Comparison of ENCODE assay signal across 25 mouse cellular contexts in genomic region chr17:31923310-31923970, GRCm38 (mm10).
DNase-seq lines count a peak whose midpoint lies in the region; ATAC-seq lines count a peak whose summit lies in the region.
"Had no signal": no experiment of that assay in that cellular context is flagged by ENCODE, and none has a peak within 500 bp of the region (broad histone marks: within the 10 kb centered on the region; RNA-seq: fewer than 3 reads in every experiment).

No protein-coding gene starts in this region.

- H3K4me2 ChIP-seq in hindbrain, embryonic 12.5 days (replicated peaks), result no peak overlapping the region
- H3K4me2 ChIP-seq in embryonic facial prominence, embryonic 15.5 days (replicated peaks), result no peak overlapping the region
- no peak overlapping the region for H3K4me2 ChIP-seq in limb, embryonic 13.5 days (replicated peaks)
- H3K4me2 ChIP-seq: embryonic facial prominence, embryonic 13.5 days; forebrain, embryonic 15.5 days; heart, embryonic 13.5 days; hindbrain, embryonic 14.5 days; liver, embryonic 12.5 days; midbrain, embryonic 12.5 days; neural tube, embryonic 12.5 days; stomach, embryonic 15.5 days had no signal

- H3K27me3 ChIP-seq in hindbrain, embryonic 10.5 days (ENCODE audit: insufficient read depth, poor library complexity, severe bottlenecking), result no peaks in the 10 kb centered on the region
- H3K27me3 ChIP-seq in hindbrain, embryonic 12.5 days, result no peaks in the 10 kb centered on the region
- no peaks in the 10 kb centered on the region for H3K27me3 ChIP-seq in embryonic facial prominence, embryonic 15.5 days
- H3K27me3 ChIP-seq in limb, embryonic 13.5 days, result no peaks in the 10 kb centered on the region
- H3K27me3 ChIP-seq: embryonic facial prominence, embryonic 13.5 days; forebrain, embryonic 15.5 days; heart, embryonic 13.5 days; liver, embryonic 12.5 days; midbrain, embryonic 12.5 days; neural tube, embryonic 12.5 days; stomach, embryonic 15.5 days had no signal

- no peaks in the 10 kb centered on the region for H3K9me3 ChIP-seq in hindbrain, embryonic 10.5 days
- no peaks in the 10 kb centered on the region for H3K9me3 ChIP-seq in hindbrain, embryonic 12.5 days (replicated peaks)
- H3K9me3 ChIP-seq in embryonic facial prominence, embryonic 15.5 days (replicated peaks), result no peaks in the 10 kb centered on the region
- H3K9me3 ChIP-seq in limb, embryonic 13.5 days, result no peaks in the 10 kb centered on the region
- H3K9me3 ChIP-seq: embryonic facial prominence, embryonic 13.5 days; forebrain, embryonic 15.5 days; heart, embryonic 13.5 days; liver, embryonic 12.5 days; midbrain, embryonic 12.5 days; neural tube, embryonic 12.5 days; stomach, embryonic 15.5 days had no signal

- peak overlapping the region; percentile 42; the same call in 1 of the 2 replicates for H3K27ac ChIP-seq in hindbrain, embryonic 10.5 days
- no peak overlapping the region for H3K27ac ChIP-seq in hindbrain, embryonic 12.5 days
- H3K27ac ChIP-seq in embryonic facial prominence, embryonic 15.5 days (replicated peaks), result no peak overlapping the region
- peak overlapping the region; percentile 10; the same call in 1 of the 2 replicates for H3K27ac ChIP-seq in limb, embryonic 13.5 days
- H3K27ac ChIP-seq: embryonic facial prominence, embryonic 13.5 days; forebrain, embryonic 15.5 days; heart, embryonic 13.5 days; hindbrain, embryonic 14.5 days; liver, embryonic 12.5 days; midbrain, embryonic 12.5 days; neural tube, embryonic 12.5 days; stomach, embryonic 15.5 days had no signal

- WGBS in hindbrain, embryonic 10.5 days, result 78% methylated on average over 7 of the region's 7 CpGs
- WGBS in hindbrain, embryonic 12.5 days, result 81% methylated on average over 7 of the region's 7 CpGs
- 63% methylated on average over 7 of the region's 7 CpGs for WGBS in embryonic facial prominence, embryonic 15.5 days
- 75% methylated on average over 7 of the region's 7 CpGs for WGBS in limb, embryonic 13.5 days

- no peak overlapping the region for H3K9ac ChIP-seq in hindbrain, embryonic 12.5 days
- H3K9ac ChIP-seq in embryonic facial prominence, embryonic 15.5 days, result no peak overlapping the region
- no peak overlapping the region for H3K9ac ChIP-seq in limb, embryonic 13.5 days
- H3K9ac ChIP-seq: embryonic facial prominence, embryonic 13.5 days; forebrain, embryonic 15.5 days; heart, embryonic 13.5 days; hindbrain, embryonic 14.5 days; liver, embryonic 12.5 days; midbrain, embryonic 12.5 days; neural tube, embryonic 12.5 days; stomach, embryonic 15.5 days had no signal

- ATAC-seq in hindbrain, embryonic 12.5 days (ENCODE audit: low FRiP score), result no peak
- ATAC-seq in embryonic facial prominence, embryonic 15.5 days (ENCODE audit: insufficient number of reproducible peaks, low FRiP score, low TSS enrichment, low read depth), result peak; percentile 51; the same call in 1 of the 2 replicates
- ATAC-seq in limb, embryonic 13.5 days (ENCODE audit: low FRiP score, low read depth), result peak; percentile 72; the same call in 1 of the 2 replicates
- ATAC-seq: forebrain, embryonic 15.5 days; inflammation-experienced regulatory T-cells, adult 6 months; liver, embryonic 12.5 days had no signal

- no peak overlapping the region for H3K4me3 ChIP-seq in hindbrain, embryonic 10.5 days
- no peak overlapping the region for H3K4me3 ChIP-seq in hindbrain, embryonic 12.5 days
- H3K4me3 ChIP-seq in embryonic facial prominence, embryonic 15.5 days (replicated peaks), result no peak overlapping the region
- no peak overlapping the region for H3K4me3 ChIP-seq in limb, embryonic 13.5 days
- H3K4me3 ChIP-seq: embryonic facial prominence, embryonic 13.5 days; forebrain, embryonic 15.5 days; heart, embryonic 13.5 days; liver, embryonic 12.5 days; midbrain, embryonic 12.5 days; neural tube, embryonic 12.5 days; stomach, embryonic 15.5 days had no signal

- no peaks in the 10 kb centered on the region for H3K36me3 ChIP-seq in hindbrain, embryonic 10.5 days
- no peaks in the 10 kb centered on the region for H3K36me3 ChIP-seq in hindbrain, embryonic 12.5 days
- no peaks in the 10 kb centered on the region for H3K36me3 ChIP-seq in embryonic facial prominence, embryonic 15.5 days
- no peaks in the 10 kb centered on the region for H3K36me3 ChIP-seq in limb, embryonic 13.5 days
- H3K36me3 ChIP-seq: embryonic facial prominence, embryonic 13.5 days; forebrain, embryonic 15.5 days; heart, embryonic 13.5 days; liver, embryonic 12.5 days; midbrain, embryonic 12.5 days; neural tube, embryonic 12.5 days; stomach, embryonic 15.5 days had no signal

- H3K4me1 ChIP-seq in hindbrain, embryonic 10.5 days (replicated peaks), result peaks cover 19% of the 10 kb centered on the region
- H3K4me1 ChIP-seq in hindbrain, embryonic 12.5 days, result peaks cover 6% of the 10 kb centered on the region; the same call in 1 of the 2 replicates
- peaks cover 10% of the 10 kb centered on the region for H3K4me1 ChIP-seq in embryonic facial prominence, embryonic 15.5 days
- H3K4me1 ChIP-seq in limb, embryonic 13.5 days, result peaks cover 8% of the 10 kb centered on the region
- H3K4me1 ChIP-seq: stomach, embryonic 15.5 days had no signal

- DNase-seq in hindbrain, embryonic 10.5 days (ENCODE audit: low spot score), result no peak
- peak; percentile 33 for DNase-seq in adipocyte (ENCODE audit: low spot score)
- DNase-seq in thymus, adult 18-20 months, result no peak
- no peak for DNase-seq in right cerebral cortex, postnatal 36 days (ENCODE audit: low spot score in 2 of 2)
- DNase-seq: adrenal gland, postnatal 10 days; cerebellum, adult 18-20 months; cerebellum, postnatal 25 days; heart, postnatal 14 days; left cerebral cortex, postnatal 4 days; lung, adult 18-20 months; lung, postnatal 14 days; right cerebral cortex, postnatal 4 days; thymus, postnatal 36 days had no signal

Comparison
In these comparisons a context has a peak if more than half of its experiments do, and no peak if none do; other contexts are left out.
1. H3K27ac ChIP-seq: peak in hindbrain, embryonic 10.5 days (single experiment) and limb, embryonic 13.5 days (single experiment); none in hindbrain, embryonic 12.5 days (single experiment) and embryonic facial prominence, embryonic 15.5 days (single experiment).